Mouse (Mus musculus) spleen, adult 2 months (tissue): ENCODE data around the gene Fzr1. TPM values are rescaled to one million over a fixed set of nuclear protein-coding genes. Genes with fewer than 3 reads are reported as not detected.
A peak's percentile ranks its signal among the peaks of the same experiment; 100 is the strongest.

Experiments
- DNase-seq, 2 experiments: peaks; one replicate each; pipeline versions ENCODE4 v3.0.0 to v3.0.0-alpha.2; 2012 to 2021; ENCODE audit warnings: low spot score in 2 of 2, low read depth in 1 of 2
- H3K27ac ChIP-seq: fragments of 200-500 bp; 2 replicates; pipeline ENCODE4 v1.5.1; 2012; ENCODE audit warnings: low read length, inconsistent platforms; ENCODE audit not compliant: insufficient read depth
- H3K27me3 ChIP-seq: fragments of 200-500 bp; 2 replicates; pipeline ENCODE4 v1.6.1; 2012; ENCODE audit warnings: mild to moderate bottlenecking, moderate library complexity, low read length, inconsistent platforms; ENCODE audit not compliant: control insufficient read depth, insufficient read depth
- H3K36me3 ChIP-seq: fragments of 200-500 bp; 2 replicates; pipeline ENCODE4 v1.6.1; 2012; ENCODE audit warnings: mild to moderate bottlenecking, low read length, inconsistent platforms; ENCODE audit not compliant: control insufficient read depth, insufficient read depth
- H3K4me1 ChIP-seq: fragments of 200-500 bp; 2 replicates; pipeline ENCODE4 v1.6.1; 2011; ENCODE audit warnings: inconsistent platforms; ENCODE audit not compliant: control insufficient read depth, insufficient read depth, insufficient read length
- H3K4me3 ChIP-seq: fragments of 200-500 bp; 2 replicates; pipeline ENCODE4 v1.5.1; 2011; ENCODE audit warnings: mild to moderate bottlenecking, inconsistent platforms; ENCODE audit not compliant: insufficient read depth, insufficient read length; ENCODE audit errors: extremely low read depth
- CTCF ChIP-seq: fragments of 200-500 bp; IDR thresholded peaks from 2 replicates; pipeline ENCODE4 v1.5.1; 2011; ENCODE audit warnings: mild to moderate bottlenecking, inconsistent platforms; ENCODE audit not compliant: insufficient read depth, insufficient read length, insufficient replicate concordance; ENCODE audit errors: extremely low read depth
- POLR2A ChIP-seq: fragments of 200-500 bp; IDR thresholded peaks from 2 replicates; pipeline ENCODE4 v1.6.1; 2011; ENCODE audit warnings: low read depth, low read length, inconsistent platforms
- WGBS: fragments of 180-500 bp; shearing (Covaris S2); methylation state at CpG from one replicate; pipeline ENCODE4 v1.1.7; 2018; 5-methylcytosine and 5-hydroxymethylcytosine counted together
- polyA plus RNA-seq: library from polyadenylated mRNA; depleted of rRNA; stranded (reverse); fragments of >200 nt; gene quantifications from 2 replicates; pipeline ENCODE4 v1.2.3, GENCODE M21; 2012

Gene Fzr1
- polyA plus RNA-seq, 1 experiment = 127 TPM

DNA sequence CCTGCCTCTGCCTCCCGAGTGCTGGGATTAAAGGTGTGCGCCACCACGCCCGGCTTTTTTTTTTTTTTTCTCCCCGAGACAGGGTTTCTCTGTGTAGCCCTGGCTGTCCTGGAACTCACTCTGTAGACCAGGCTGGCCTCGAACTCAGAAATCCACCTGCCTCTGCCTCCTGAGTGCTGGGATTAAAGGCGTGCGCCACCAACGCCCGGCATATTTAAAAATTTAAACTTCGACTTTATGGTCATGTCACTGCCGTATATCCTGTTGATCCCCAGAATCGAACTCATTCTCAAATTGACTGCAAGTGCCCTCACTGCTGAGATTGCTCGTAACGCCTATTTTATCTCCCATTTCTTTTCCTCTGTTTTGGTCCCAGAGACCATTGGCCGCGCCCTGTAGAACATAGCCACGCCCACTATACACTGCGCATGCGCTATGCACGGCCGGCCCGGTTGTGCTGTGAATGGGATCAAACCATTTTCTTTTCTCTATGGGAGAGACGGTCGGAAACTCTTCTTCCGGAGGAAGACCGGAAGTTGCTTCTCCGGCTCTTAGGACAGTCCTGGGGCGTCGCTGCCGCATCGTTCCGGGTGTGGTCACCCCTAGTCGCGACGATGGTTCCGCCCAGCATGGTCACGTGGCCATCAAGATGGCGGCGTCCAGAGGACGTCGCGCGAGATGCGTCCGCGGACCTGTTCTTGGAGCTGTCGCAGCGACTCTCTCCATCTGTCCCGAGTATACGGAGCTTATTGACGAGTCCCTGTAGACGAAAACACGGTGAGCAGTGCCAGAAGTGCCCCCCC, 5.7 kb upstream of the Fzr1 start, which contains the start of the genes Dohh and Gm48551:
Gene Dohh, plus strand, starts transcription at position 627 of the 803 bp plus-strand sequence.
Gene Gm48551, plus strand, starts transcription at position 665 of the 803 bp plus-strand sequence.
- peak within 1 kb of the TSS; percentile 67 for H3K27ac ChIP-seq
- peak; percentile 96 to 98 for DNase-seq
- H3K36me3 ChIP-seq = peaks cover 14% of the 10 kb centered on the region
- H3K27me3 ChIP-seq = no peaks in the 10 kb centered on the region
- WGBS = 9% methylated on average over 54 of the region's 54 CpGs
- peaks cover 9% of the 10 kb centered on the region; the same call in 1 of the 2 replicates for H3K4me1 ChIP-seq
- H3K4me3 ChIP-seq = peak within 1 kb of the TSS; percentile 69
- no peak for TF ChIP-seq CTCF
- TF ChIP-seq POLR2A = peak; percentile 89

DNA sequence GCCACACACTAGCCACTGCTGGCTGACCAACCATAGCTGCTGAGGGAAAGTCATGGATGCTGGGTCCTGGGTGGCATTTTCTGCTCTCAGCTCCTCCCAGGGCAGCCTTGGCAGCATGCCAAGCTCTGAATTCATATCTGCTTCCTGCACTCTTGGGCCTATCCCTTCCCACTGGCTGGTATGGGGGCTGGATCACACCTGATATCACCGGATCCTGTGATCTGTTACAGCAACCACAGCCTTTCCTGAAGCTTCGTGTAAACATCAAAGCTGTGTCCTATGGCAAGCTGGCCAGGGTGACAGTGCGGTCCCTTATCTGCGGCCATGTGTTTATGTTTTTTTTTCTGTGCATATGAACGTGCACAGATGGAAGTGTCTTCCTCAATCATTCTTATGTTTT, 3.7 kb upstream of the Fzr1 start:
- H3K4me1 ChIP-seq = peaks cover 15% of the 10 kb centered on the region; the same call in 1 of the 2 replicates
- DNase-seq = no peak
- no peak overlapping the region for H3K4me3 ChIP-seq
- peak overlapping the region; percentile 74 for H3K27ac ChIP-seq
- 22% methylated on average over 5 of the region's 5 CpGs for WGBS
- peaks cover 4% of the 10 kb centered on the region for H3K36me3 ChIP-seq
- TF ChIP-seq CTCF (no peak), POLR2A (no peak)
- H3K27me3 ChIP-seq = no peaks in the 10 kb centered on the region

DNA sequence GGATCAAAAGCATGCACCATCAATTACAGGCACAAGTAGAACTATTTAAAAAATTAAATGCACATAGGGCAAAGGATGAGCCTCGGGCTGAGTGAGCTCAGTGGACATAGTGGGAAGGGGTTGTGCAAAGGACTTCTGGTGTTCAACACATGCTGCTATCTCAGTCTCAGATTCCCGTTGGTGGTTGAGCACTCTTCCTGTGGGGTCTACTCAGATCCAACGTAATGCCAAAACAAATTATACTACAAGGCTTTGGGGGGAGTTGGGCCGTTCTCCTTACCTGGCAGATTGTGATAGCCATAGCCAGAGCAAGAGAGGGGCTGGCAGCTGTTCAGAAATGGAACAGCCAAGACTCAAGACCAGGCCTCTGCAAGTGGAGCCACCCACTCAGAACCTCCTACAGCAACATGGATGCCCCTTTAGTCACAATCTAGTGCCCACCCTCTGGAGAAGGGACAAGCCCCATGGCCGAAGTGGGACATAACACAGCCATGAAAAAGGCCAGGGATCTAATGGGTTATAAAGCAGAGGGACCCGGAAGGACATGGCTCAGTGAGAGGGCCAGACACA, 1.6 kb upstream of the Fzr1 start:
- no peak for DNase-seq
- no peak for TF ChIP-seq POLR2A
- TF ChIP-seq CTCF = no peak
- Histone ChIP-seq H3K27ac (no peak overlapping the region), H3K4me1 (peaks cover 17% of the 10 kb centered on the region; the same call in 1 of the 2 replicates), H3K27me3 (no peaks in the 10 kb centered on the region), H3K4me3 (no peak overlapping the region), H3K36me3 (no peaks in the 10 kb centered on the region)
- WGBS = 80% methylated on average over 6 of the region's 6 CpGs

DNA sequence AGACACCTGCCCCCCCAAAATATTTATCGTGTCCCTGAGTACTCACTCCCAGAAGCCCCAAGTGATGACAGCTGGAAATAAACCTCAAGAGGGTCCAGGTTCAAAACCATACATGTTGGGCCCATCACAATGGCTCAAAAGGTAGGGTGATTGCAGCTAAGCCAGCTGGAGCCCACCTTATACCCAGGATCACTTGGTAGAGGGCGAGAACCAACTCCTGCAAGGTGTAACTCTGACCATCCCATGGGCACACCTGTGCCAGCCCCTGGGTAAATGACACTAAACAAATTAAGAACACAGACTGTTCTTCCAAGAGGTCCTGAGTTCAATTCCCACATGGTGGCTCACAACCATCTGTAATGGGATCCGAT, 852 bp upstream of the Fzr1 start:
- WGBS = 57% methylated on average over 3 of the region's 3 CpGs
- Histone ChIP-seq H3K27ac (peak overlapping the region; percentile 74), H3K27me3 (no peaks in the 10 kb centered on the region), H3K36me3 (no peaks in the 10 kb centered on the region), H3K4me3 (peak overlapping the region; percentile 71), H3K4me1 (peaks cover 16% of the 10 kb centered on the region; the same call in 1 of the 2 replicates)
- no peak for DNase-seq
- TF ChIP-seq POLR2A (no peak), CTCF (no peak)

DNA sequence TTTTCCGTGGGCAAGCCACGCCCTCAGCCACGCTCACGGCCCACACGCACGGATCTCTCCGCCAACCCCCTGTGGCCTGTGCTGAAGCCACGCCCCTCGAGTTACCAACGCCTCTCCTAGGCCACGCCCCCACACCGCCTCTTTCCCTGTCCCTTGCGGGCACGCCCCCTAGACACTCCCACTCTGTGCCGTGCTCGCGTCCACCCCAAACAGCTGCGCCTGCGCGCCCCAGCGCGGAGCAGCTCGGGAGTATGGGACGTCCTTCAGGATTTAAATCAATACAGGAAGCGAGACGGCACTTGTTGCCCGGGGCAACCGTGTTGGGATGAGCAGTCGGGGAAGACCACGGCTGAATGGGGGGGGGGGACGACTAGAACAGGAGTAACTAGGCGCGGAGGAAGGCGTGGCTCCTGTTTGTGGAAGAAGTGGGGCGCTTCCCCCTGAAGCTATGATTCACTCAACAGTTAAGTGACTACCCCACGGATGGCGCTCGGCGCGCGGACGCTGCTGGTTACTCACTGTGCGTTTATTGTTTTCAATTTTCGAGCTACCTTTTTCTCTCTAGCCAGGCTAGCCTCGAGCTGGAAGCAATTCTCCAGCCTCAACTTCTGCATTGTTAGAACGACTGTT, 352 bp upstream of the Fzr1 start:
- TF ChIP-seq CTCF = no peak
- TF ChIP-seq POLR2A = peak; percentile 35
- under 1% methylated on average over 46 of the region's 46 CpGs for WGBS
- peak; percentile 99 to 100 for DNase-seq

DNA sequence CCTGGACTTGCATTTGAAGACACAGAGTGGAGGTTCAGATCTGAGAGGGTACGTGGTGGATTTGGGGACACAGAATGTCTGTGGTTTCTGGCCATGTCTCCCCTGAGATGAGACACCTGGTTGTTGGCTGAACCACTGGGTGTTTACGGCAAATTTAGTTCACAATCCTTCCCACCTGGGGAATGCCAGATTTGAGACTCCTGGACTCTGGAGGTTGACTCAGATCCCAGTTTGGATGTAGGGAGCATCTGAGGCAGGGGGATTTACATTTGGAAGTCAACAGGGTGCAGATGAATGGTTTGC, 1.0 kb downstream of the Fzr1 start:
- 15% methylated on average over 2 of the region's 2 CpGs for WGBS
- no peaks in the 10 kb centered on the region for H3K27me3 ChIP-seq
- peaks cover 16% of the 10 kb centered on the region; the same call in 1 of the 2 replicates for H3K4me1 ChIP-seq
- no peak for DNase-seq
- no peak overlapping the region for H3K27ac ChIP-seq
- H3K4me3 ChIP-seq = peak overlapping the region; percentile 85
- no peak for TF ChIP-seq POLR2A
- no peak for TF ChIP-seq CTCF
- no peaks in the 10 kb centered on the region for H3K36me3 ChIP-seq

More for the DNA sequence above, 352 bp upstream of the Fzr1 start:
- Histone ChIP-seq H3K4me3 (peak overlapping the region; percentile 85), H3K27ac (peak overlapping the region; percentile 74), H3K27me3 (no peaks in the 10 kb centered on the region), H3K4me1 (peaks cover 16% of the 10 kb centered on the region; the same call in 1 of the 2 replicates), H3K36me3 (no peaks in the 10 kb centered on the region)
